Mouse (Mus musculus): ENCODE data around the gene Disp1. TPM values are rescaled to one million over a fixed set of nuclear protein-coding genes. Genes with fewer than 3 reads are reported as not detected.

Disp1 gene
- polyA plus RNA-seq, 1 experiment from 2014 or later: 11.5 TPM

- Histone ChIP-seq H3K4me2 (replicated peaks) (no peak overlapping the region), H3K9me3 (no peaks in the 10 kb centered on the region), H3K4me1 (peaks cover 4% of the 10 kb centered on the region; the same call in 1 of the 2 replicates), H3K9ac (no peak overlapping the region), H3K27me3 (replicated peaks) (no peaks in the 10 kb centered on the region), H3K36me3 (no peaks in the 10 kb centered on the region), H3K4me3 (no peak overlapping the region), H3K27ac (no peak overlapping the region)
- no peak for ATAC-seq (ENCODE audit: low FRiP score, low read depth)
- 80% methylated on average over 2 of the region's 2 CpGs for WGBS
Measured at GRCm38 (mm10) chr1:183060611-183061010, 160.7 kb downstream of the Disp1 start.

- H3K4me2 ChIP-seq (replicated peaks): no peak overlapping the region
- H3K4me1 ChIP-seq: peaks cover 10% of the 10 kb centered on the region
- H3K9me3 ChIP-seq: no peaks in the 10 kb centered on the region
- 41% methylated on average over 3 of the region's 3 CpGs for WGBS
- no peaks in the 10 kb centered on the region for H3K27me3 ChIP-seq (replicated peaks)
- H3K4me3 ChIP-seq: no peak overlapping the region
- no peak for ATAC-seq (ENCODE audit: low FRiP score, low read depth)
- no peak overlapping the region for H3K27ac ChIP-seq
- no peaks in the 10 kb centered on the region for H3K36me3 ChIP-seq
- H3K9ac ChIP-seq: no peak overlapping the region
Measured at GRCm38 (mm10) chr1:183056289-183056655, 165.1 kb downstream of the Disp1 start.

- H3K27me3 ChIP-seq (replicated peaks): no peaks in the 10 kb centered on the region
- H3K27ac ChIP-seq: no peak overlapping the region
- no peak overlapping the region for H3K4me2 ChIP-seq (replicated peaks)
- no peak overlapping the region for H3K4me3 ChIP-seq
- no peaks in the 10 kb centered on the region for H3K9me3 ChIP-seq
- WGBS: 55% methylated on average over 2 of the region's 2 CpGs
- H3K36me3 ChIP-seq: no peaks in the 10 kb centered on the region
- no peak overlapping the region for H3K9ac ChIP-seq
- peak; percentile 53; the same call in 1 of the 2 replicates for ATAC-seq (ENCODE audit: low FRiP score, low read depth)
- H3K4me1 ChIP-seq: peaks cover 10% of the 10 kb centered on the region
Measured at GRCm38 (mm10) chr1:183055608-183056288, 165.6 kb downstream of the Disp1 start.

- Histone ChIP-seq H3K9ac (no peak overlapping the region), H3K27me3 (replicated peaks) (peaks cover 4% of the 10 kb centered on the region; the same call in 1 of the 2 replicates), H3K4me3 (no peak overlapping the region), H3K27ac (no peak overlapping the region), H3K36me3 (no peaks in the 10 kb centered on the region), H3K9me3 (no peaks in the 10 kb centered on the region), H3K4me1 (peaks cover 10% of the 10 kb centered on the region), H3K4me2 (replicated peaks) (no peak overlapping the region)
- ATAC-seq (ENCODE audit: low FRiP score, low read depth): no peak
- 86% methylated on average over 7 of the region's 7 CpGs for WGBS
Measured at GRCm38 (mm10) chr1:183052663-183053062, 168.7 kb downstream of the Disp1 start.

- Histone ChIP-seq H3K27ac (no peak overlapping the region), H3K4me1 (peaks cover 10% of the 10 kb centered on the region), H3K4me2 (replicated peaks) (no peak overlapping the region), H3K9me3 (no peaks in the 10 kb centered on the region), H3K9ac (no peak overlapping the region), H3K4me3 (no peak overlapping the region), H3K27me3 (replicated peaks) (peaks cover 4% of the 10 kb centered on the region; the same call in 1 of the 2 replicates), H3K36me3 (no peaks in the 10 kb centered on the region)
- no peak for ATAC-seq (ENCODE audit: low FRiP score, low read depth)
- WGBS: 73% methylated on average over 6 of the region's 6 CpGs
Measured at GRCm38 (mm10) chr1:183049295-183049694, 172.0 kb downstream of the Disp1 start.

GRCm38 (mm10) chr1:183047913-183048523 is 173.3 kb downstream of the Disp1 start:
- Histone ChIP-seq H3K9ac (no peak overlapping the region), H3K27ac (no peak overlapping the region), H3K4me1 (peaks cover 10% of the 10 kb centered on the region), H3K9me3 (no peaks in the 10 kb centered on the region), H3K36me3 (no peaks in the 10 kb centered on the region), H3K27me3 (replicated peaks) (peaks cover 4% of the 10 kb centered on the region; the same call in 1 of the 2 replicates), H3K4me3 (no peak overlapping the region), H3K4me2 (replicated peaks) (no peak overlapping the region)
- WGBS: 59% methylated on average over 5 of the region's 5 CpGs
- ATAC-seq (ENCODE audit: low FRiP score, low read depth): no peak

- no peak for ATAC-seq (ENCODE audit: low FRiP score, low read depth)
Measured at GRCm38 (mm10) chr1:183047191-183047912, 174.0 kb downstream of the Disp1 start.

GRCm38 (mm10) chr1:183046081-183046480 is 175.2 kb downstream of the Disp1 start:
- H3K4me2 ChIP-seq (replicated peaks): no peak overlapping the region
- H3K4me1 ChIP-seq: peaks cover 10% of the 10 kb centered on the region
- H3K36me3 ChIP-seq: no peaks in the 10 kb centered on the region
- 35% methylated on average over 12 of the region's 12 CpGs for WGBS
- H3K27ac ChIP-seq: no peak overlapping the region
- H3K27me3 ChIP-seq (replicated peaks): peaks cover 4% of the 10 kb centered on the region; the same call in 1 of the 2 replicates
- ATAC-seq (ENCODE audit: low FRiP score, low read depth): no peak
- no peaks in the 10 kb centered on the region for H3K9me3 ChIP-seq
- no peak overlapping the region for H3K4me3 ChIP-seq
- H3K9ac ChIP-seq: no peak overlapping the region

More at GRCm38 (mm10) chr1:183047191-183047912, 174.0 kb downstream of the Disp1 start:
- H3K4me3 ChIP-seq: no peak overlapping the region
- H3K9me3 ChIP-seq: no peaks in the 10 kb centered on the region
- WGBS: 55% methylated on average over 7 of the region's 7 CpGs
- H3K4me2 ChIP-seq (replicated peaks): no peak overlapping the region
- H3K27me3 ChIP-seq (replicated peaks): peaks cover 4% of the 10 kb centered on the region; the same call in 1 of the 2 replicates
- no peaks in the 10 kb centered on the region for H3K36me3 ChIP-seq
- H3K27ac ChIP-seq: no peak overlapping the region
- no peak overlapping the region for H3K9ac ChIP-seq
- peaks cover 10% of the 10 kb centered on the region for H3K4me1 ChIP-seq

GRCm38 (mm10) chr1:183043161-183043812 is 178.0 kb downstream of the Disp1 start:
- Histone ChIP-seq H3K36me3 (no peaks in the 10 kb centered on the region), H3K27me3 (replicated peaks) (0 out of 2 replicates have a peak, but pooled peaks cover 3% of the 10 kb centered on the region), H3K27ac (no peak overlapping the region), H3K4me2 (replicated peaks) (no peak overlapping the region), H3K9ac (no peak overlapping the region), H3K4me3 (no peak overlapping the region), H3K4me1 (peaks cover 10% of the 10 kb centered on the region), H3K9me3 (no peaks in the 10 kb centered on the region)
- ATAC-seq (ENCODE audit: low FRiP score, low read depth): no peak
- WGBS: 74% methylated on average over 13 of the region's 13 CpGs

- H3K4me2 ChIP-seq (replicated peaks): no peak overlapping the region
- H3K27me3 ChIP-seq (replicated peaks): 0 out of 2 replicates have a peak, but pooled peaks cover 3% of the 10 kb centered on the region
- no peak overlapping the region for H3K27ac ChIP-seq
- H3K4me1 ChIP-seq: peaks cover 2% of the 10 kb centered on the region
- no peak overlapping the region for H3K9ac ChIP-seq
- WGBS: 87% methylated on average over 6 of the region's 7 CpGs
- H3K36me3 ChIP-seq: no peaks in the 10 kb centered on the region
- H3K9me3 ChIP-seq: no peaks in the 10 kb centered on the region
- no peak overlapping the region for H3K4me3 ChIP-seq
- ATAC-seq (ENCODE audit: low FRiP score, low read depth): no peak
Measured at GRCm38 (mm10) chr1:183041703-183042102, 179.6 kb downstream of the Disp1 start.

GRCm38 (mm10) chr1:183040847-183041382 is 180.4 kb downstream of the Disp1 start:
- no peaks in the 10 kb centered on the region for H3K36me3 ChIP-seq
- H3K4me1 ChIP-seq: no peaks in the 10 kb centered on the region; the same call in 1 of the 2 replicates
- no peak for ATAC-seq (ENCODE audit: low FRiP score, low read depth)
- H3K9ac ChIP-seq: no peak overlapping the region
- 0 out of 2 replicates have a peak, but pooled peaks cover 3% of the 10 kb centered on the region for H3K27me3 ChIP-seq (replicated peaks)
- H3K27ac ChIP-seq: no peak overlapping the region
- no peak overlapping the region for H3K4me3 ChIP-seq
- H3K9me3 ChIP-seq: no peaks in the 10 kb centered on the region
- no peak overlapping the region for H3K4me2 ChIP-seq (replicated peaks)
- 87% methylated on average over 11 of the region's 11 CpGs for WGBS
